Mouse (Mus musculus) urinary bladder, adult 18-20 months (tissue): ENCODE data around the gene Suv39h2.

Experiments used
- DNase-seq, 2 experiments: peaks; one replicate each; pipeline ENCODE4 v3.0.0; 2022; ENCODE audit warnings: low spot score in 2 of 2, mixed read lengths in 2 of 2

The Suv39h2 gene

GRCm38 (mm10) chr2:3474861-3475283 lies at the start of gene Suv39h2:
Gene Suv39h2 (minus strand): TSS chr2:3475031.
- DNase-seq = peak; percentile 93 to 94

GRCm38 (mm10) chr2:3522558-3522957 lies 47.7 kb upstream of the Suv39h2 start:
- no peak for DNase-seq

- DNase-seq = peak; percentile 92 to 95
These were observed 38.0 kb upstream of the Suv39h2 start, which contains the start of the genes Gm45902, Hspa14 and Cdnf for GRCm38 (mm10) chr2:3512552-3513454. Gene Gm45902 (minus strand): TSS chr2:3512790. Gene Hspa14 (minus strand): TSS chr2:3512814. Gene Cdnf (plus strand): TSS chr2:3513030.

- DNase-seq = no peak
These were observed 37.2 kb upstream of the Suv39h2 start for GRCm38 (mm10) chr2:3512076-3512475.

- DNase-seq = no peak
These were observed 26.1 kb upstream of the Suv39h2 start for GRCm38 (mm10) chr2:3500886-3501285.

- DNase-seq = no peak
These were observed 24.7 kb upstream of the Suv39h2 start for GRCm38 (mm10) chr2:3499543-3499942.

GRCm38 (mm10) chr2:3493833-3494409 lies 19.1 kb upstream of the Suv39h2 start:
- DNase-seq = no peak

GRCm38 (mm10) chr2:3489816-3490215 lies 15.0 kb upstream of the Suv39h2 start:
- no peak for DNase-seq

GRCm38 (mm10) chr2:3480239-3480638 lies 5.4 kb upstream of the Suv39h2 start:
- no peak for DNase-seq

GRCm38 (mm10) chr2:3475746-3476251 lies 968 bp upstream of the Suv39h2 start:
- DNase-seq = no peak

- DNase-seq = peak; percentile 21 to 48
These were observed 448 bp downstream of the Suv39h2 start for GRCm38 (mm10) chr2:3474361-3474805.

- no peak for DNase-seq
These were observed 940 bp downstream of the Suv39h2 start for GRCm38 (mm10) chr2:3473891-3474290.

- DNase-seq = no peak
These were observed 18.2 kb downstream of the Suv39h2 start for GRCm38 (mm10) chr2:3456590-3456989.

GRCm38 (mm10) chr2:3453096-3453495 lies 21.7 kb downstream of the Suv39h2 start:
- DNase-seq = no peak

- DNase-seq = no peak
These were observed 25.4 kb downstream of the Suv39h2 start for GRCm38 (mm10) chr2:3449431-3449830.

- DNase-seq = no peak
These were observed 28.8 kb downstream of the Suv39h2 start for GRCm38 (mm10) chr2:3445984-3446383.

GRCm38 (mm10) chr2:3444206-3444605 lies 30.6 kb downstream of the Suv39h2 start:
- DNase-seq = no peak

GRCm38 (mm10) chr2:3437956-3438355 lies 36.9 kb downstream of the Suv39h2 start:
- no peak for DNase-seq

GRCm38 (mm10) chr2:3435369-3436061 lies 39.3 kb downstream of the Suv39h2 start:
- DNase-seq = no peak

- no peak for DNase-seq
These were observed 43.9 kb downstream of the Suv39h2 start for GRCm38 (mm10) chr2:3430956-3431355.

GRCm38 (mm10) chr2:3424579-3424910 lies 50.3 kb downstream of the Suv39h2 start:
- DNase-seq = no peak
